Mouse (Mus musculus) spleen, adult 2 months (tissue): ENCODE results near the gene Tma7. TPM values are rescaled to one million over a fixed set of nuclear protein-coding genes. Genes with fewer than 3 reads are reported as not detected.
A peak's percentile ranks its signal among the peaks of the same experiment; 100 is the strongest.

ENCODE experiments used
- DNase-seq, 2 experiments: peaks; one replicate each; pipeline versions ENCODE4 v3.0.0 to v3.0.0-alpha.2; 2012 to 2021; ENCODE audit warnings: low spot score in 2 of 2, low read depth in 1 of 2
- H3K27ac ChIP-seq: fragments of 200-500 bp; 2 replicates; pipeline ENCODE4 v1.5.1; 2012; ENCODE audit warnings: low read length, inconsistent platforms; ENCODE audit not compliant: insufficient read depth
- H3K27me3 ChIP-seq: fragments of 200-500 bp; 2 replicates; pipeline ENCODE4 v1.6.1; 2012; ENCODE audit warnings: mild to moderate bottlenecking, moderate library complexity, low read length, inconsistent platforms; ENCODE audit not compliant: control insufficient read depth, insufficient read depth
- H3K36me3 ChIP-seq: fragments of 200-500 bp; 2 replicates; pipeline ENCODE4 v1.6.1; 2012; ENCODE audit warnings: mild to moderate bottlenecking, low read length, inconsistent platforms; ENCODE audit not compliant: control insufficient read depth, insufficient read depth
- H3K4me1 ChIP-seq: fragments of 200-500 bp; 2 replicates; pipeline ENCODE4 v1.6.1; 2011; ENCODE audit warnings: inconsistent platforms; ENCODE audit not compliant: control insufficient read depth, insufficient read depth, insufficient read length
- H3K4me3 ChIP-seq: fragments of 200-500 bp; 2 replicates; pipeline ENCODE4 v1.5.1; 2011; ENCODE audit warnings: mild to moderate bottlenecking, inconsistent platforms; ENCODE audit not compliant: insufficient read depth, insufficient read length; ENCODE audit errors: extremely low read depth
- CTCF ChIP-seq: fragments of 200-500 bp; IDR thresholded peaks from 2 replicates; pipeline ENCODE4 v1.5.1; 2011; ENCODE audit warnings: mild to moderate bottlenecking, inconsistent platforms; ENCODE audit not compliant: insufficient read depth, insufficient read length, insufficient replicate concordance; ENCODE audit errors: extremely low read depth
- POLR2A ChIP-seq: fragments of 200-500 bp; IDR thresholded peaks from 2 replicates; pipeline ENCODE4 v1.6.1; 2011; ENCODE audit warnings: low read depth, low read length, inconsistent platforms
- WGBS: fragments of 180-500 bp; shearing (Covaris S2); methylation state at CpG from one replicate; pipeline ENCODE4 v1.1.7; 2018; 5-methylcytosine and 5-hydroxymethylcytosine counted together
- polyA plus RNA-seq: library from polyadenylated mRNA; depleted of rRNA; stranded (reverse); fragments of >200 nt; gene quantifications from 2 replicates; pipeline ENCODE4 v1.2.3, GENCODE M21; 2012

The Tma7 gene
- polyA plus RNA-seq, 1 experiment = 16.4 TPM

- H3K27ac ChIP-seq = peak within 1 kb of the TSS; percentile 75
- TF ChIP-seq CTCF (no peak), POLR2A (peak; percentile 27; the same call in 1 of the 2 replicates)
- peaks cover 9% of the 10 kb centered on the region; the same call in 1 of the 2 replicates for H3K4me1 ChIP-seq
- peak within 1 kb of the TSS; percentile 90 for H3K4me3 ChIP-seq
- under 1% methylated on average over 57 of the region's 57 CpGs for WGBS
- peak; percentile 57 to 90 for DNase-seq
- peaks cover 8% of the 10 kb centered on the region; the same call in 1 of the 2 replicates for H3K36me3 ChIP-seq
- H3K27me3 ChIP-seq = no peaks in the 10 kb centered on the region
Measured at GRCm38 (mm10) chr9:109073661-109074573, 8.5 kb downstream of the Tma7 start, which contains the start of gene Atrip. Gene Atrip (minus strand): TSS chr9:109074124.

DNA sequence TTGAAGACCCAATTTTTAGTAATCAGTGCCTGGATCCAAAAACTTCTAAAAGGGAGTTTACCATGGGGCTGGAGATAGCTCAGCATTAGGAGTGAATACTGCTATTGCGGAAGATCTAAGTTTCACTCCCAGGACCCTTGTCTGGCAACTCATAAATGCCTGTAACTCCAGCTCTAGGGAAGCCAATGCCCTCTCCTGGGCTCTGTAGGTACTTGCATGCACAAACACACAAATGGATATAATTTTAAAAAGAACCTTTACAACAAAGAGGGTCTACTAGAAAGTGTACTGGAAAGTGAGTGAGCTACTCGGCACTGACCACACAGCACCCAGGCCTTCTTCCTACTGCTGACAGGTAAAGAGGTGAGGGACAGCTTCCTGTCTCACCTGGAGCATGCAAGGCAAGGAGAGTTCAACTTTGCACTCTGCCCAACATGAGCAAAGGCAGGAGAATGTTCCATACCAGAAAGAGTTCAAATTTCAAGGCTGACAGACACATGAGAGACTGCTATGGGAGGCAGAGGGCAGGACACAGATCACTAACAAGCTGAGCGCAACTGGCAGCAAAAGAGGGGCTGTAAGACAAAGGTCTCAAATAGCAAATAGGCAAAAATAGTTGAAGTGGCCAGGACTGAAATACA is 14.2 kb downstream of the Tma7 start:
- Histone ChIP-seq H3K4me1 (peaks cover 2% of the 10 kb centered on the region; the same call in 1 of the 2 replicates), H3K27me3 (no peaks in the 10 kb centered on the region), H3K4me3 (no peak overlapping the region), H3K27ac (no peak overlapping the region), H3K36me3 (peaks cover 31% of the 10 kb centered on the region)
- 96% methylated on average over 3 of the region's 3 CpGs for WGBS
- TF ChIP-seq POLR2A = no peak
- no peak for TF ChIP-seq CTCF
- no peak for DNase-seq

DNA sequence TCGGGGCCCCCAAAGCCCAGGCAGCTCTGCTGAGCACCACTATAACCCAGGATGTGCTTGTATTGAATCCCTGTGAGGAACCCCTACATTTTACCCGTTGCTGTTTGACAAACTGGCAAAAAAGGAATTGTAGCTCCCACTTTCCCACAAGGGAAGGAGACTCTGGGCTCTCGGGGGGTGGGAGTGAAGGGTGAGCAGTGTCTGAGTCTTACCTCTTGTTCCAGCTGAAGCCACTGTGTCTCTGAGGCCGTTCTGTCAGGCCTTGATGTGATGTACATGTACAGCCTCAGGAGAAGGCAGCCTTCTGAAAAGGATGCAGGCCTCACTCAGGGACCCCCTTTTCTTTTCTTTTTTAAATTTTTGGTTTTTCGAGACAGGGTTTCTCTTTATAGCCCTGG is 21.5 kb downstream of the Tma7 start:
- peaks cover 24% of the 10 kb centered on the region; the same call in 1 of the 2 replicates for H3K4me1 ChIP-seq
- H3K27me3 ChIP-seq = no peaks in the 10 kb centered on the region
- H3K27ac ChIP-seq = no peak overlapping the region
- no peak for DNase-seq
- TF ChIP-seq CTCF (no peak), POLR2A (no peak)
- WGBS = 88% methylated on average over 5 of the region's 5 CpGs
- H3K36me3 ChIP-seq = peaks cover 33% of the 10 kb centered on the region
- no peak overlapping the region for H3K4me3 ChIP-seq

- TF ChIP-seq POLR2A (no peak), CTCF (no peak)
- peak in 1 of 2 experiments; percentile 26 for DNase-seq
- H3K27me3 ChIP-seq = no peaks in the 10 kb centered on the region
- H3K36me3 ChIP-seq = peaks cover 36% of the 10 kb centered on the region
- WGBS = 91% methylated on average over 16 of the region's 16 CpGs
- no peak overlapping the region for H3K4me3 ChIP-seq
- H3K27ac ChIP-seq = peak overlapping the region; percentile 63
- peaks cover 29% of the 10 kb centered on the region; the same call in 1 of the 2 replicates for H3K4me1 ChIP-seq
Measured at GRCm38 (mm10) chr9:109060184-109060897, 22.0 kb downstream of the Tma7 start.

DNA sequence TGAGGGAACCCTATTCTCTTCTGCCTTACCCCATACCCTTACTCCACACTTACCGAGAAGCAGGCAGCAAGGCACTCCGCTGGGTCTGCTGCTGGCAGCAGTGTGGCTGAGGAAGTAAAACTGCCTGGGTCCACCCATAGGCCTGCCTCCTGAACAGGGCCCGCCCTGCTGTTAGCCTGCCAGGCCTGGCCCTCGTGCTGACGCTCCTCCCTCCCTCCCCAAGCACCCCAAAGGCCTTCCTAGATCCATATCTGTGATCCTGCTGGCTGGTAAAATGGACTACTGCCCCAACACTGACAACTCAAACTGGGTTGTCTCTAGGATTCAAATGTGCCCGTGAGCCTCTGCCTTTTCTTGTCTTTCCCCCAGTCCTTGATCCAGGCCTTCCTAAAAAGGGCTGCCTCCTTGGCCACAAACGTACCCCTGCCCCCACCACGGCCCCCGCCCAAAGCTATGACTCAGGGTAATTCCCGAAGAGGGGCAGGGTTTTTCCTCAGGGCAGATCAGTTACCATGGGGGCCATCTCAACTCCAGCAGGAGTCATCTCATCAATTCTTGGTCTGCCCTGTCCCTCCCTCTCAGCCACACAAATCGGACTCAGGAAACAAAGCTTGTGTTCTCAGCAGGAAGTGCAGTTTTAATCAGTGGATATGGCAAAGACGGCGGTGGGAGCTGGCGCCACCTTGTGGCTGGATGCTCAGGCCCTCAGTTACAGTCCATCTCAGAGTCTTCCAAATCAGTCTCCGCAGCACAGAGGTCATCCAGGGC is 23.1 kb downstream of the Tma7 start, which contains the start of gene Trex1:
Gene Trex1, minus strand, starts transcription at position 599 of the 768 bp plus-strand sequence.
- Histone ChIP-seq H3K27ac (peak within 1 kb of the TSS; percentile 86), H3K27me3 (no peaks in the 10 kb centered on the region), H3K4me1 (peaks cover 29% of the 10 kb centered on the region; the same call in 1 of the 2 replicates), H3K4me3 (peak within 1 kb of the TSS; percentile 55), H3K36me3 (peaks cover 34% of the 10 kb centered on the region)
- peak; percentile 85 to 91 for DNase-seq
- 1% methylated on average over 15 of the region's 15 CpGs for WGBS
- TF ChIP-seq POLR2A = peak; percentile 99
- peak; percentile 98 for TF ChIP-seq CTCF

GRCm38 (mm10) chr9:109058006-109058765 is 24.2 kb downstream of the Tma7 start:
- TF ChIP-seq POLR2A (no peak), CTCF (no peak)
- Histone ChIP-seq H3K4me1 (peaks cover 29% of the 10 kb centered on the region; the same call in 1 of the 2 replicates), H3K4me3 (peak overlapping the region; percentile 55), H3K27me3 (no peaks in the 10 kb centered on the region), H3K27ac (peak overlapping the region; percentile 86), H3K36me3 (peaks cover 38% of the 10 kb centered on the region)
- peak in 1 of 2 experiments; percentile 30 for DNase-seq
- 61% methylated on average over 19 of the region's 19 CpGs for WGBS
